Mouse (Mus musculus) adrenal gland (tissue): ENCODE measurements around the gene Eid2.

Experiments used
- intact Hi-C: fragments of 180-260 bp; cut with DNase I; formaldehyde crosslinking; loops from one replicate; pipeline ENCODE4 v1.15.1; 2025

Eid2 gene

DNA sequence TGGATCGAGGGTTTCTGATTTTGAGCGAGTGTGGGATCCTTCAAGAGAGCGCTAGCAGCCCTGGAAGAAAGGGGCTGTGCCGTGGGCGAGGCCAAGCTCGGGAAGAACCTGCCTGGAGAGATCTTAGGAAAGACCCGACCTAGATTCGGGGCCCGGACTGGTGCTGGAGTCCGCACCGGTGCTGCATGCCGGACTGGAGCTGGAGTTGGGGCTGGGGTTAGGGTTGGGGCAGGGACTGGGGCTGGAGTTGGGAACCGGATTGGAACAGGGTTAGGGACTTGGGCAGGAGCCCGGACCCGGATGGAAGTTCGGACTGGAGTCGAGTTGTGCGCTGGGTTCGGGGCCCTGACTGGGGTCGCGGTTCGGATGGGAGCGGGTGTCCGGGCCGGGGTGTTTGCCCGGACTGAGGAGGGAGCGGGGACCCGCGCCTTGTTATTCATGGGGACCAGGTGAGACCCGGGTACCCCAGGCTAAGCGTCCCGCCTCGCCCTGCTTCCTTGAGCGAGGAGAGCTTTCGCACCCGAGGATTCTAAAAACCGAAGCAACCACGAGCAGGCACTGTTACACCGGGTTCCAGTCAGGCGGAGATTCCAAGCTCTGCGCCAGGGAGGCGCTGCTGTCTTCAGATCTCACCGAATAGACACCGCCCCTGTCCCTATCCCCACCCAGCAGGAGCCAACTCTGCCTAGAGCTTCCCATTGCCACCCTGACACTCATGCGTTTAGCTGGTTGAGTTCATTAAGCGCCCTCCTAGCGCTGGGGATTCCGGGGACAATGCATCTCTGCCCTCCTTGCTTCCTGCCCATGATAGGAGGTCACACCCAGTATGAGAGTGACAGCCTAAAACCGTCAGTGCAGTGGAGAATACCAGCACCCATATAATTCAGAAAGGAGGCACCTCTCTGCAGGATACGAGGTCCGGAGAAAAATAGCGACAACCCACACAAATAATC, 23.2 kb downstream of the Eid2 start, which contains the start of gene Selenov:
Gene Selenov, minus strand, starts transcription at position 549 of the 953 bp plus-strand sequence.
- intact Hi-C loops = no loop called here

DNA sequence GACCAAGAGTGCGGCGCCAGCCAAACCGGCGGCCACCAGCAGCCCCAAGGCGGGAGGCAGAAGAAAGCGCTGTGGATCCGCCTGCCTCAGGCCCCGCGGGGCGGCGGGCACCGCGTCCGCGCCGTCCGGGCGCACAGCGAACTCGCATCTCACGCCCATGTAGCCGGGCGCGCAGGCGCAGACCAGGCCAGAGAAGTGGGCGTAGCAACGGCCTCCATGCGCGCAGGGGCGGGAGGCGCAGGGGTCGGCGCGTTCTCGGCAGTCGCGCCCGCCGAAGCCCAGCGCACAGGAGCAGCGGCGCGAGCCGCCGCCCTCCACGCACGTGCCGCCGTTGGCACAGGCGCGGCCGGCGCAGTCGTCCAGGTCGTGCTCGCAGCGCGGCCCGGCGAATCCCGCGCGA, 26.8 kb downstream of the Eid2 start:
- intact Hi-C loops = no loop called here

DNA sequence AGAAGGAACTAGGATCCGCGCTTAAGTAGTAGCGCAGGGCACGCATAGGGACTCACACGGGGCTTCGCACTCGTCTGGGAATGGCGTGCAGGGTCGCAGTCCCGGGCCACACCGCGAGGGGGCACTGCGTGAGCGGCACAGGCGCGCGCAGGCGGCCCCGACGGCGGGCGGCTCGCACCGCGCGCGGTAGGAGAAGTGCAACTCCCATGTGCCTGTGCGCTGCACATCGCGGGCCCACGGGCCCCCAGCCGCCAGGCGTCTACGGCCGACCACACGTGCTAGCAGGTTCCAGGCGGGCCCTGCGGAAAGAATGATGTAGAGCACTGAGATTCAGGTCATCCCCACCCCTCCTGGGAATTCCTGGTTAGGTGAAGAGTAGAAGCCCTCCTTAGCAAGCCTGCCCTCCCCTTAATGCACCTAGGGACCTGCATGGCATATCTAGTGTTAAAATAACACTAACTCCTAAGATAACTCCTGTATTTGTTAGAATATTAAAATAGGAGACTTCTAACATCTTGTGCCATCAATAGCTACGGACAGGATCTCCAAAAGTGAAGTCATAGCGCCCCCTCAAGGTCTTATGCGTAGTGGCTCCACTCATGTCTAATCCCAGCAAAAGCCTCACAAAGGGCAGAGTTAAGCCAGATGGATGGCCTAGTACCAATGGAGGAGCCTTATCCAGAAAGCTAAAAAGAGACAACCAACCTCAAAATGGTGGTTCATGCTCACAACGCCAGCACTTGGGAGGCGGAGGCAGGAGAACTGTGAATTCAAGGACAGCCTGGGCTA, 31.4 kb downstream of the Eid2 start:
- intact Hi-C loops = loop anchor here (2.0 kb wide), 1 partner anchor 150 kb away; no protein-coding TSS in a partner anchor

DNA sequence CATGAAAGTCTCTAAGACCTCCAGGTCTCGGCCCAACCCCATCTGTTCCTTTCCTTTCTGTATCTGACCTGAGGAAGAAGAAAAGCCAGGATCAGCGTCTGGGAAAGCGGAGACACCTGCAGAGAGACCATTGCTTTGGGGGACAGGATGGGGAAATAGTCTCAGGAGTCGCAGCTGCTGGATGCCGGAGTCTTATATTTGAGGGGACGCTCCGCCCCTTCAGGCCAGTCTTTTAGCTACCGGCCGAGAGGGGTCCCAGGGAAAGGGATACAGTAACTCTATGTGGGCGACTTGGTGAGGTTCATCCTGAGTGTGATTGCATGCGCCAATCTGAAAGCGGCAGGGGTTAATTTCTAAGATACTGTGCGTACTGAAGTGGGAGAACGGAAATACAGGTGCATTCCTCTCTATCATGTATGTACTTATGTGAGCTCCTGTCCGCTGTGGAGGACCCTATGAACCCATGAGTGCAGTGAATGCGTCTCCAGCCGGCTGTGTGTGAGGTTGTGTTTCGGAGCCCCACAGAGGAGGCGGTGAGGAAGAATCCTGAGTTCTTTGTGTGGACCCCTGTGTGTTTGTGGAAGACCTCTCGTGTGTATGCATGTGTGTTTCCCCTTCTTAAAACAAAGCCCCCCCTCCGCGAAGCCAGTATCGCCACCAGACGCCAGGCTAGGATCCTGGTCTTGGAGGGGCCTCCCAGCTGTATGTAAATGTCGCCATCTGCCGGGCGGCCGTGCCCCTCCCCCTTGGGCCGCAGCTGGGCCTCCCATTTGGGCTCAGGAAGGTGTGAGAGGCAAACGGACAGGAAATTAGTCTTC, 34.1 kb downstream of the Eid2 start, which contains the start of gene Dll3:
Gene Dll3, minus strand, starts transcription at position 623 of the 818 bp plus-strand sequence.
- intact Hi-C loops = loop anchor here (5.0 kb wide), 1 partner anchor 90 kb away; no protein-coding TSS in a partner anchor

DNA sequence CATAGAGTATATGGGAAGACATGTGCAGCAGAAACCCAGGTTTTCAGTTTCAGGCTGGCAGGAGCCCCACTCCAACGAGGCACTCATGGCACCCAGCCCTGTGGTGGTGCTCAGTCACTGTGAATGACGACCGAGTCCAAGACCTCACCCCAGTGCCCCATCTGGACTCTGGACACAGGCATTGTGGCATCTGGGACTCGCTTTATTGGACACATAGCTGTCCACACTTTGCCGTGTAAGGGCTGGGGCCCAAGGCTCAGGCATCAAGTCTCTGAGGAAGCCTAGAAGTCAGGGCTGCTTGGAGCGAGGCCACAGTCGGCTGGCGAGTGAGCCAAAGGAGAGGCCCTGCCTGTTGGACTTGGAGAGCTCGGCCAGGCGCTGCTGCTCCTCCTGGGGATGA, 38.0 kb downstream of the Eid2 start:
- intact Hi-C loops = no loop called here

DNA sequence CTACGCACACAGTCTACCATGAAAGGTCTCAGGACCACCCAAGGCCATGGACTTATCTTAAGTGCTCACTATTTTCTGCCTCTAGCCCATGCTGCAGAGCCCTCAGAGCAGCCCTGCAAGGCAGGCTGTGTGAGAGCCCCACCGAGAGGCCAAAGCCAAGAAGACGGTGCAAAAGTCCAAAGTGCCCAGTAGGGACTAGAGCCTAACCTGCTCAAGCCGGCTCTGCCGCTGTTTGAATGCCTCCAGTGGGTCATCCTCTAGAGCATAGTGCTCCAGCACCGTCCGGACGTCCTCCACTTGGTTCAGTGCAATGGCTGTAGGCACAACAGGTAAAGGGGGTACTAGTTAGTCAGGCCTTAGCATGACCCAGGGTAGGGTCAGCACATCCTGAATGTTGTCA, 38.5 kb downstream of the Eid2 start:
- intact Hi-C loops = no loop called here

DNA sequence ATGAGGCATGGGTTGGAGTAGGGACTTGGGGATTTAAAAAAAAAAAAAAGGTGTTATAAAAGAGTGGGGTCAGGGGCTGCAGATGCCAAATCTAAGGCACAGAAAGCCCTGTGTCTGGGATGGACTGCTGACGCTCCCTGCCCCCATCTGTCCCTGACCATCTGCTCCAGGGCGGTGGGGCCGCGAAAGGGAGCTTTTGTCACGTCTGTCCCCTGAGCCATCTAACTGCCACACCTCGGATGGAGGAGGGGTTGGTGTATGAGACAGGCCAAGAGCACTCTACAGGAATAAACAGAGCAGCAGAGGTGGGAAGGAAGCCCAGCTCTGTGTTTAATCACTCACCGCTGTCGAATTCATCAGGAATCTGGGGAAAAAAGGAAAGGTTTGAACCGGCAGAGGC, 42.1 kb downstream of the Eid2 start:
- intact Hi-C loops = no loop called here

DNA sequence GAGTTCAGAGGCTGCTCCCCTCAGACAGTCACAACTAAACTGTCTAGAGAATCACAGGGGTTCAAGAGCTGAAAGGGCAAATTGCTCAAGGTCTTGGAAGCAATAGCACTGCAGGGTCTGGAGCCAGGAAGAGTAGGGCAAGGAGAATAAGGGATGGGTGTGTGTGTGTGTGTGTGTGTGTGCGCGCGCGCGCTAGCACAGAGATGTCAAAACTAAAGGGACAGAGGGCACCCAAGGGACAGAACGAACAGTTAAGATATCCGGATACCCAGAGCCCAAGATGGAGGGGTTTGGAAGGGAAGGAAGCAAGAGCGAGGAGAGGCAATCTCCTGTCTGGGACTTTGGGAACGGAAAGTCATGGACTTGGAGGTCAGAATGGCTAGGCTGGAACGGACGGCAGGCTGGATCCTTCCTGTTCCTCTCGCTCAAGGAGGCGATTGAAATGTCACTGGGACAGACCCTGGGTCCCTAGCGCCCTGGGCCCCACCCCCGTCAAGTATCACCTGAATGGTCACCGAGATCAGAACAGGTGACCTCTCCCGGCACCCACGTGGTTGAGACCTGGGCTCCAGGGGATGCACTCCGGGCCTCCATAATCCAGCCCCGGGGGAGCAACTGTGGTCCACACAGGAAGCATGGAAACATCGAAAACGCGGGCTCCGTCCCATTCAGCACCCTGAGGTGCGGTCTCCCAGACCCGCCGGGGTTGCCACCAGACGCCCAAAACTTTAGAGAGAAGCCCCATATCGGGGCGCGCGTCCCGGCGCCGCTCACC, 43.7 kb downstream of the Eid2 start:
- intact Hi-C loops = no loop called here

DNA sequence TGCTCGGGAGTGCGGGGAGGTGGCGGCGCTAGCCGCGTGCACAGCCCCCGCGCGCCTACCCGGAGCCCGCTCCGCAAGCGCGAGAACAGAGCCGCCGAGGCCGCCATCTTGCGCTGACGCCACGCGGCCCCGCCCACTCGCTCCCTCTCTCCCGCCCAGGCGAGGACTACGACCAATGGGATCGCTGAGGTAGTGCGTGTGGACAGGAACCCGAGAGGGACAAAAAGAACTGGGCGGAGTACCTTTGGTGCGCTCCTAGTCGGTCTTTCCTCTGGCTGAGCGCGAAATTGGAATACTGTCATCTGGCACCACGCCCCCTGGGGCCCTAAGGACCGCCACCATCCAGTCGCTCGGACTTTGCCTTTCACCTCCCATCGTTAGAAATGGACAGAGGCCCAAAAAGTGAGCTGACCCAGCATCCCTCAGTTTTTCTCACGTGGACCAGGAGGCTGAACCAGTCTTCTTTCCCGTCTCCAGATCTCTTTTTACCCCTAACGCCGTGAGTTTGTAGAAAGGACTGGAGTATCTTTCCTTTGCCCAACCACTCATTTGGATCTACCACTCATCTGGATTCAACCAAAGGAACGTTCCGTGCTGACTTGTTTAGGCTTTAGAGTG, 44.4 kb downstream of the Eid2 start, which contains the start of gene Timm50:
Gene Timm50, minus strand, starts transcription at position 147 of the 618 bp plus-strand sequence.
- intact Hi-C loops = no loop called here

DNA sequence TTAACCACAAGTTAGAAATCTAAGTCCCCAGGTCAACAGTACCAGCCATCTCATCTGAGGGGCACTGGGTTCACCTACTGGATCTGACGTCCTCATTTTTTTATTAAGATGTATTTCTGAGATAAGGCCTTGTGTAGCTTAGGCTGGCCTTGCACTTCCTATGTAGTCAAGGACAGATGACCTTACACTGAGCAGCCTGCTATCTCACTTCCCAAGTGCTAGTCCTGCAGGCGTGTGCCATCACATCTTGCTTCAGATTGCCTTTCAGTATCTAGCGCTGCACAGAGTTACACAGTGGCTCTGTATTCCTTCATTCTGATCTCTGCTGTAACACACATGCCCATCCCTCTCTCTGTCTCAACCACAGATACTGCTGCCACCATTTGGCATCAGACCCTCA, 50.4 kb downstream of the Eid2 start:
- intact Hi-C loops = no loop called here

DNA sequence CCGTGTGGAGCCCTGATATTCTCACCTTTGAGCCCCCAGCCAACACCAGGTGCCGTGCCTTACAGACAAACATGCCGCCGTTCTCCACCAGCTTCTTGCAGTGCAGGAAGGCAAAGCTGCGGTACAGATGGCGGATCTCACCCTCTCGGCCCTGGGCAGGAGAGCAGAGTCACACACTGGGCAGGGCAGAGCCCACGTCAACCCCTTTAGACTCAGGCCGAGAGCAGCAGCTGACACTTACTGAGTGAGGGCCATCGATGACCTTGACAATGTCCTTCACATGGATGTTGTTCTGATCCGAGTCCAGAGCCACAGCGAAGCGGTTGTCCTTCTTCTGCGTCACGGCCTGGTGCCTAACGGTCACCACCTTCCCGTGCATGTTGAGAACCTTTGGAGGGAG, 51.0 kb downstream of the Eid2 start:
- intact Hi-C loops = no loop called here
